Mouse (Mus musculus) heart, adult 2 months (tissue): Measurements from ENCODE around the gene Ddx23. TPM values are rescaled to one million over a fixed set of nuclear protein-coding genes. Genes with fewer than 3 reads are reported as not detected.

ENCODE experiments used
- DNase-seq, 2 experiments: peaks; one replicate each; pipeline ENCODE4 v3.0.0; 2021
- H3K27ac ChIP-seq: fragments of 200-600 bp; 2 replicates; pipeline ENCODE4 v1.8.1; 2022
- H3K27me3 ChIP-seq: fragments of 200-500 bp; 2 replicates; pipeline ENCODE4 v1.6.1; 2012; ENCODE audit warnings: mild to moderate bottlenecking, low read length, inconsistent platforms, mixed read lengths; ENCODE audit not compliant: control insufficient read depth, insufficient read depth
- H3K36me3 ChIP-seq: fragments of 200-500 bp; 2 replicates; pipeline ENCODE4 v1.6.1; 2012; ENCODE audit warnings: low read length, inconsistent platforms; ENCODE audit not compliant: control insufficient read depth, insufficient read depth
- H3K4me1 ChIP-seq: fragments of 200-500 bp; 2 replicates; pipeline ENCODE4 v1.6.1; 2011; ENCODE audit warnings: low read length; ENCODE audit not compliant: control insufficient read depth, insufficient read depth
- H3K4me3 ChIP-seq: fragments of 200-600 bp; 2 replicates; pipeline ENCODE4 v1.8.1; 2022
- H3K79me2 ChIP-seq: fragments of 200-500 bp; replicated peaks from 2 replicates; pipeline ENCODE4 v1.6.1; 2012; ENCODE audit warnings: mild to moderate bottlenecking, inconsistent platforms, low read length, moderate library complexity, mixed read lengths; ENCODE audit not compliant: control insufficient read depth, insufficient read depth
- H3K9ac ChIP-seq: fragments of 200-500 bp; 2 replicates; pipeline ENCODE4 v1.6.1; 2012; ENCODE audit warnings: low read depth, mild to moderate bottlenecking, control low read depth, inconsistent platforms, low read length, mixed read lengths
- CTCF ChIP-seq: fragments of 200-600 bp; IDR thresholded peaks from 2 replicates; pipeline ENCODE4 v1.8.1; 2022; ENCODE audit warnings: antibody characterized with exemption, mild to moderate bottlenecking, moderate library complexity
- EP300 ChIP-seq: fragments of 200-500 bp; IDR thresholded peaks from 2 replicates; pipeline ENCODE4 v1.6.1; 2011; ENCODE audit warnings: low read depth, low read length, control low read depth; ENCODE audit not compliant: insufficient read depth
- POLR2A ChIP-seq: fragments of 200-500 bp; IDR thresholded peaks from 2 replicates; pipeline ENCODE4 v1.6.1; 2011; ENCODE audit warnings: mild to moderate bottlenecking, low read depth, low read length, control low read depth; ENCODE audit not compliant: insufficient read depth
- WGBS: fragments of 180-500 bp; shearing (Covaris S2); methylation state at CpG from one replicate; pipeline ENCODE4 v1.1.7; 2018; 5-methylcytosine and 5-hydroxymethylcytosine counted together
- intact Hi-C: fragments of 180-260 bp; cut with DNase I; formaldehyde crosslinking; loops from one replicate; pipeline ENCODE4 v1.15.1; 2025
- polyA plus RNA-seq: library from polyadenylated mRNA; depleted of rRNA; stranded (reverse); fragments of >200 nt; gene quantifications from 2 replicates; pipeline ENCODE4 v1.2.3, GENCODE M21; 2012
- total RNA-seq, 2 experiments: library from RNA; stranded (reverse); gene quantifications; 2 replicates each; pipeline ENCODE4 v1.2.3; 2021

Ddx23 gene
- total and polyA plus RNA-seq, 3 experiments: 18.9 to 55.4 (median 47.9) TPM

- intact Hi-C loops: no loop called here
- Histone ChIP-seq H3K27me3 (no peaks in the 10 kb centered on the region), H3K9ac (no peak overlapping the region), H3K4me3 (no peak overlapping the region), H3K4me1 (no peaks in the 10 kb centered on the region), H3K36me3 (no peaks in the 10 kb centered on the region), H3K79me2 (no peaks in the 10 kb centered on the region), H3K27ac (no peak overlapping the region)
- DNase-seq: no peak
- TF ChIP-seq POLR2A (no peak), CTCF (no peak), EP300 (no peak)
- WGBS: 85% methylated on average over 10 of the region's 10 CpGs
These were observed 15.4 kb downstream of the Ddx23 start for GRCm38 (mm10) chr15:98647308-98647707.

- WGBS: 72% methylated on average over 8 of the region's 8 CpGs
These were observed 16.0 kb downstream of the Ddx23 start for GRCm38 (mm10) chr15:98646737-98647136.

GRCm38 (mm10) chr15:98645057-98646026 is 17.4 kb downstream of the Ddx23 start:
- no peak overlapping the region for H3K27ac ChIP-seq
- H3K27me3 ChIP-seq: no peaks in the 10 kb centered on the region
- no peak for DNase-seq
- no peak overlapping the region for H3K4me3 ChIP-seq
- no peaks in the 10 kb centered on the region for H3K4me1 ChIP-seq
- H3K36me3 ChIP-seq: no peaks in the 10 kb centered on the region
- intact Hi-C loops: no loop called here
- 84% methylated on average over 24 of the region's 24 CpGs for WGBS
- H3K79me2 ChIP-seq: no peaks in the 10 kb centered on the region
- TF ChIP-seq POLR2A (no peak), CTCF (no peak), EP300 (no peak)
- no peak overlapping the region for H3K9ac ChIP-seq

More at GRCm38 (mm10) chr15:98646737-98647136, 16.0 kb downstream of the Ddx23 start:
- intact Hi-C loops: no loop called here
- H3K9ac ChIP-seq: no peak overlapping the region
- H3K4me1 ChIP-seq: no peaks in the 10 kb centered on the region
- H3K36me3 ChIP-seq: no peaks in the 10 kb centered on the region
- no peak for TF ChIP-seq POLR2A
- TF ChIP-seq EP300: no peak
- TF ChIP-seq CTCF: no peak
- H3K27me3 ChIP-seq: no peaks in the 10 kb centered on the region
- no peaks in the 10 kb centered on the region for H3K79me2 ChIP-seq
- no peak overlapping the region for H3K4me3 ChIP-seq
- no peak overlapping the region for H3K27ac ChIP-seq
- no peak for DNase-seq

DNA sequence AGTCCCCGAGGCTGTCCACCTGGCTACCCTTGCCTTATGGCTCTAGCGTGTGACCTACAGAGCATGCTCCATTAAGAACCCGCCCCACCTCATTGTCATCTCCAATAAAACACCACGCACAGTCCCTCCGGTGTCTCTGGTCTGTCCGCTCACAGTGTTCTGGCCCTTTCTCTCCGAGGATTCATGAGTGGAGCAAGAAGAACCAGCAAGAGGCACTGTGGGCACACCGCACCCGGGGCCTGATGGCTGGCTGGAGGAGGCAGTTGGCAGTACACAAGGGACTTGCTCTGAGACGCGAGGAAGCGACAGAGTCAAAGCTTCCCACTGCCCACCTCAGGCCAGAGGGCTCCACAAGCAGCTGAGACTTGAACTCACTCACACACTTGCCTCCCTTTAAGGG is 18.3 kb downstream of the Ddx23 start:
- Histone ChIP-seq H3K9ac (no peak overlapping the region), H3K27ac (no peak overlapping the region), H3K27me3 (no peaks in the 10 kb centered on the region), H3K4me1 (no peaks in the 10 kb centered on the region), H3K79me2 (no peaks in the 10 kb centered on the region), H3K36me3 (no peaks in the 10 kb centered on the region), H3K4me3 (no peak overlapping the region)
- TF ChIP-seq POLR2A (no peak), CTCF (no peak), EP300 (no peak)
- no peak for DNase-seq
- WGBS: 87% methylated on average over 12 of the region's 12 CpGs
- intact Hi-C loops: no loop called here

DNA sequence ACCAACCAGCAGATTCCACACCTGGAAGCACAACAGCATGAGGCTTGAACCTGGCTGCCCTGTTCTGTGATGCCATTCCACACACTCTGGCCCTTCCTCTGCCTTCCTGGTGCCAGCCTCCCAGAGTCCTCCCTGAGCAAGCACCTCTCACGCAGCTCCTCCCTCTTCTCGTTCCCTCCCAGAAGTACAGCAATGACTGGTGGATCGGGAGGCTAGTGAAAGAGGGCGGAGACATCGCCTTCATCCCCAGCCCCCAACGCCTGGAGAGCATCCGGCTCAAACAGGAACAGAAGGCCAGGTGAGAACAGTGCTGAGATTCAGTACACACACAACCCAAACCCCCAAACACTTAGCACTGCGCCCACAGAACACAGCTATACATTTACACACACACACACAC is 22.5 kb downstream of the Ddx23 start:
- 56% methylated on average over 8 of the region's 8 CpGs for WGBS

DNA sequence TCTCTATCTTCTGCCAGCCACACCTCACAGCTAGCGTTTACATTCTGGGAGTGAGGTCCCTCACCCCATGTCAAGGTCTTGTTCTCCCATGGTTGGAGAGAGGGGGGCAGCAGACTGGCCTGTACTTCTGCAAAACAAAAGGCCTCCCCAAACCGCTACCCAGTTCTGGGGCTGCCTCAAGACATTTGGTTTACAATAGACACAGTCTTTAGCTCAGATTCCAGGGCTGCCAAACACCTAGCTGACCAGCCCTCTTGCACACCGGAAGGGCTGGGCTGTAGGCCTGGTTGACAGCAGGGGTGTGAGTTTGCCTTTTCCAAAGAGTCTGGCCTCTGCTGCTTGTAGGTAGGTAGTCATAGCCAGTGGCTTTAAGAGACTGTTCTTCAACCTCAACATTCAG is 25.5 kb downstream of the Ddx23 start:
- no peaks in the 10 kb centered on the region for H3K36me3 ChIP-seq
- intact Hi-C loops: loop anchor here (2.0 kb wide), 1 partner anchor 22 kb away; no protein-coding TSS in a partner anchor
- H3K4me1 ChIP-seq: peaks cover 1% of the 10 kb centered on the region; the same call in 1 of the 2 replicates
- no peak overlapping the region for H3K27ac ChIP-seq
- peaks cover 2% of the 10 kb centered on the region; the same call in 1 of the 2 replicates for H3K27me3 ChIP-seq
- no peak overlapping the region for H3K4me3 ChIP-seq
- 78% methylated on average over 3 of the region's 3 CpGs for WGBS
- no peak for TF ChIP-seq EP300
- no peak for TF ChIP-seq POLR2A
- TF ChIP-seq CTCF: no peak
- no peaks in the 10 kb centered on the region for H3K79me2 ChIP-seq
- DNase-seq: no peak
- no peak overlapping the region for H3K9ac ChIP-seq

More for the DNA sequence above, 22.5 kb downstream of the Ddx23 start:
- no peak for TF ChIP-seq EP300
- no peak for TF ChIP-seq POLR2A
- TF ChIP-seq CTCF: no peak
- no peaks in the 10 kb centered on the region for H3K27me3 ChIP-seq
- H3K27ac ChIP-seq: no peak overlapping the region
- no peak for DNase-seq
- H3K36me3 ChIP-seq: no peaks in the 10 kb centered on the region
- no peaks in the 10 kb centered on the region for H3K79me2 ChIP-seq
- no peaks in the 10 kb centered on the region for H3K4me1 ChIP-seq
- H3K9ac ChIP-seq: no peak overlapping the region
- intact Hi-C loops: no loop called here
- H3K4me3 ChIP-seq: no peak overlapping the region
